Mouse (Mus musculus): ENCODE data around the gene Actr10. TPM values are rescaled to one million over a fixed set of nuclear protein-coding genes. Genes with fewer than 3 reads are reported as not detected.
A peak's percentile ranks its signal among the peaks of the same experiment; 100 is the strongest.

Gene Actr10
- total RNA-seq (2021), result 100 to 1,000 TPM; 162 to 168 TPM

GRCm38 (mm10) chr12:70937571-70938384, at the start of gene Actr10:
Gene Actr10, plus strand, starts transcription at chr12:70937857.
- peak; percentile 90 to 92 for DNase-seq

DNA sequence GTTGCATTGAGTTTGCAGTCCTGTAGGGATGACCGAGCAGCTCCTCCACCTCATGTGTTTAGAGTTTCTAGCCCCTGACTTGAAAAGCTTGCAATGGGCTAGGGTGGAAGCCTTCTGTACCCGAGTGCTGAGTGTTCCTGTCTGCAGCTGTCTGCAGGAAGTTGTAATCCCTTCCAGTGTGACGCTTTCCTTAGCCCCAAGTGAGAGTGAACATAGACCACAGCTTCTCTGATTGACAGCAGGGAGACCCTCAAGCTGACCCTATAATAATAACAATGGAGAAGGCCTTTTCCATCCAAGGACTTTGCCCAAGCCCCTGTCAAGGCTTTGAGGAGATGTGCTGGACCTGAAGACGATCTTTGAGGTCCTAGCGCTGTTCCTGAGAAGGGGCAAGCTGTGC, 47.3 kb upstream of the Actr10 start:
- no peak for DNase-seq

DNA sequence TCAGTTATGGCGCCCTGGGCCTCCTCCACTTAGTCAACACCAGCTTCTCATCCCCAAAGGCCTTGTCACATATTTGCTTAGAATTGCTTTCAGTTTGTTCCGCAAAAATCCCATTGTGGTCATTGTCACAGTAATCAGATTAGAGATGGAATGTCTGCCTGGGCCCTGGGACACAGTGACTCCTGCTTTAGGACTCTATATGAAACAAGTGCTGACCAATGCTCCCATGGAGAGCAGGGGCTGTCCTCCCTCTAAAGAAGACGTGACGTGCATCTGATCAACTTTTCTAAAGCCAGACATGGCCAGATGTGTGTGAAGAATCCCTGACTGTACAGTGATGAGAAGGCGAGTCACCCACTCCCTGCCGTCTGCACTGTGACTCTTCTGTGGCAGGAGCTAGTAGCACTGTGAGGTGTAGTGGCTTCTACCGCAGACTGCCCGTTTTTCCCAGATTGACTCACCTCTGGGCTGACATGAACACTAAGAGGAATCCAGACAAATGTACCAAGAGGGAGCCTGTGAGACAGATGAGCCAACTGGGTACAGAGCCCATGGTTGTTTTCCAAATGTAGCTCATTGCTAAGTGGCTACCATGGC, 46.7 kb upstream of the Actr10 start:
- no peak for DNase-seq

GRCm38 (mm10) chr12:70895275-70895674, 42.4 kb upstream of the Actr10 start:
- DNase-seq, result no peak

DNA sequence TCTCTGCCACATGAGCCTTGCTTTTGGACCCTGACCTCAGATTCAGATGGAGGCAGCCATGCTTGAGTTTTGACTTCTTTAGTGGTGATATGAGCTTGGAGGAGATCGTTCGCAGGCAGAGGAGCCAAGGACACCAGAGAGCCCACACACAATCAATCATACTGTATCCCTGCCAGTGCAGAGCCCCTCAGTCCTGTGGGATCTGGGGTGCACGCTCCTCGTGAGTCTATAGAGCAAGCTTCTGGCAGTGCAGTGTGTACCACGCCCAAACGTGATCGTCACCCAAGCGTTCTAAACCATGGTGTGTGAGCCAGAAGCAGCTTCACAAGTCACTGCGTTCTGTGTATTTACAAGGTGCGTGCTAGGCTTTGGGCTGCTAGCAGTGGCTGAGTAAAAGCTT, 41.6 kb upstream of the Actr10 start:
- no peak for DNase-seq

DNA sequence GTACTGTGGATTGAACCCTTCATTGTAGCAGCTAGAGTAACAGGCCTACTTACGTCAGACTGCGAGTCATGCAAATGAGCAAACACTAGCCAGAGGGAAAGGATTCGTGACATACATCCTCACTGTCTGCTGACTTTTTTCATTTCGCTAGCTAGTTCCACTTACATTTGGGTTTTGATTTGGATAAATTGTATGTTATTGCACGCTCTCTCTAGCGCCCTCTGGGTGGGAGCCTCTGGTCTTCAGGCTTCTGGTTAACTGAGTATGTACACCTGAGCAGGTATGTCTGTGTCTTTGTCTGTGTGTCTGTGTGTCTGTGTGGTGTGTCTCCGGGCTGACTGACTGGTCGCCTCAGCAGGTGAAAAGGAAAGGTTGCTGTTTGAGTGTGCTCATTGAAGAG, 40.2 kb upstream of the Actr10 start:
- DNase-seq, result no peak

GRCm38 (mm10) chr12:70898450-70898849, 39.2 kb upstream of the Actr10 start:
- DNase-seq, result no peak

DNA sequence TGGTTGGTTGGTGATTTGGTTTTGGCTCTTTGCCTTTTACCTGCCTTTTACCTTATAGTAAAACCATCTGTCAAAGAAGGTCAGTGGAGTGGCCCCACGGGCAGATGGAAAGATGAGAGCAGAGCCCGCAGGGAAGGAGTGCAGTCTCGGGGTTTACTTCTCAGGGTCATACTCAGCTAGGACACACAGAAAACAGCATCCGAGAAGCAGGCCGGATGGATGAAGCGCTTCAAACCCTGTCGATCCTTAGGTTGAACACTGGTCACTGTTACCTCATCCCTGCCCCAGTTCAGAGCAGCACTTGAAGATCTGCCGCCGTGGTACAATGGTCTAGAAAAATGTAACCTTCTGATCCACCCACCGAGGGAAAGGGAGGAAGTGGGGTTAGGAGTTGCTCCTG, 33.2 kb upstream of the Actr10 start:
- no peak for DNase-seq

GRCm38 (mm10) chr12:70906867-70907266, 30.8 kb upstream of the Actr10 start:
- DNase-seq, result peak in 1 of 2 experiments; percentile 16

DNA sequence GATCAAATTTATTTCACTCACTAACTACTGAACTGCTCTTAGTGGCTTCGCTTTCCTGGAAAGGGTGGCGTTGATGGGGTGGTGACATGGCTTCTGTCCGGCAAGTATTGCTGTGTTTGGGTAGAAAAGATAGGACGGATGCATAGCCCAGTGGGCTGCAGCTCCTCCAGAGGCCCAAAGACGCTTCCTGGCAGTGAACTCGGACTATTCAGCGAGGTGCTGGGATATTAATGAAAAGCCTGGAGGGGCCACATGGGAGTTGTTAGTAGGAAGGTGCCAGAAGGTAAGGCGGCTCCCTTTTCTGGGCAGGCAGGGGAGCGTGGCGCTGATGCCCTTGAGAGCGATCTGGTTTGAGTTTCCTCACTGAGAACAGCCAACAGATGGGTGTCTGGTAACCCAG, 30.0 kb upstream of the Actr10 start:
- no peak for DNase-seq

DNA sequence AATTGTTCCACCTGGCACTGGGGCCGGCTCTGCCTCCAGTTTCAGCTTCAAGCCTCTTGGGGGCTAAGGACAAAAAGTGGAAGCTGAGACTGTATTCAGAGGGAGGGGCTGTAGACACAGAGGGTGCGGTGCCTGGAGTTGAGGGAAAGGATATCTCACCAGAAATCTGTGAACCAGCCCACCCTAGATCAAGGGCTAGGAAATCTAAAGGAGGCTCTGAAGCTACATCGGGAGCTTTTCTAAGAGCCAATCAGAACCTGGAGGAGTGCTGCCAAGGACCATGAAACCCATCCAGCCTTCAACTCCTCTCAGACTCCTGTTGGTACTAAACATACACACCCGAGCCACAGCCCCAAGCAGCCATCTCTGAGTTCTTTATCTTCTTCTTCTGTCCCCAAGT, 29.6 kb upstream of the Actr10 start:
- no peak for DNase-seq

- DNase-seq, result peak; percentile 62 to 70
Measured at GRCm38 (mm10) chr12:70910241-70910720, 27.4 kb upstream of the Actr10 start.

DNA sequence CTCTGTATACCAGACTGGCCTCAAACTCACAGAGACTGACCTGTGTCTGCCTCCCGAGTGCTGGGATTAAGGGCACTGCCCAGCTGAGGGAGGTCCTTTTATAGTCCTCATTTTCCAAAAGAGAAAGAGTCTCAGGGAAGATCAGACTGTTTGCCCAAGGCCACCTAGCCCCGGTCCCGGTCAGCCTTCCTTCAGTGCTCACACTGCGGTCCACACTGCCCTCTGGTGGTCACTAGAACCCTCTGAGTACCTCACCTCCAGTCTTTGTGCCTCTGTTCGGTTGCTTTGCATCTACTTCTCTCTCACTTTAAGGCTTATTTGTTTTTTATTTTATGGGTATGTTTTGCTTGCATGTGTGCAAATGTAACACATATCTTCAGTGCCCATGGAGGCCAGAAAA, 26.6 kb upstream of the Actr10 start:
- DNase-seq, result peak; percentile 73 to 79

GRCm38 (mm10) chr12:70911676-70912379, 25.8 kb upstream of the Actr10 start:
- no peak for DNase-seq

- peak; percentile 51 to 53 for DNase-seq
Measured at GRCm38 (mm10) chr12:70913429-70913828, 24.2 kb upstream of the Actr10 start.

- DNase-seq, result no peak
Measured at GRCm38 (mm10) chr12:70914387-70914786, 23.3 kb upstream of the Actr10 start.

DNA sequence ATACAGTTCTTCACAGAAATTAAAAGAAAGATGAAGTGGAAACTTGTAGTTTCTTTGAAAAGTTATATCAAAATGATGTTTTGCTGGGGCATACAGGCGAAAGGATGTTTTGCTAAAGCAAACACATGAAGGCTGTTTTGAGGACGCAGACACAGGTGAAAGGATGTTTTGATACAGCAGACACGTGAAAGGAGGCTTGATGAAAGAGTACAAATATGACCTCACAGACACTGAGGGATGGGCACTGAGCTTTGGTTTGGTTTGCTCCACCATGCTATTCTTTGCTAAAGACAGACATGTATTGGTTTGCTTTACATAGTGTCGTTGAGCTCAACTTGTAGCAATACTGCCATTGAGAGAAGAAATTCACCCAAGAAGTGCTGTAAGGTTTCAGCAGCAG, 7.9 kb upstream of the Actr10 start:
- DNase-seq, result no peak

DNA sequence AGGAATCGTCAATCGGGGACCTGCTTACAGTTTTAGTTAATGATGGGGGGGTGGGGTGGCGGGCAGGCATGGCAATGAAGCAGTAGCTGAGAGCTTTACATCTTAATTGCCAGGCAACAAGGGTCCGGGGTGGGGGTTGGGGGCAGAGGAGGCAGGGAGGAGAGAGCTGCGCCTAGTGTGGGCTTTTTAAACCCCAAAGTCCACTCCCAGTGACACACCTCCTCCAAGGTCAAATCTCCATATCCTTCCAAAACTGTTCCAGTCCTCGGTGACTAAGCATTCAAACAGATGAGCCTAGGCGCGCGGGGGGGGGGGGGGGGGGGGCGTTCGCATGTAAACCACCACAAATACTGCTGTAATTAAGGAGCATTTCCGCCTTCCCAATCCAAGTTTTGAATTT, 507 bp upstream of the Actr10 start:
- no peak for DNase-seq

GRCm38 (mm10) chr12:70940806-70941205, 3.1 kb downstream of the Actr10 start:
- no peak for DNase-seq

DNA sequence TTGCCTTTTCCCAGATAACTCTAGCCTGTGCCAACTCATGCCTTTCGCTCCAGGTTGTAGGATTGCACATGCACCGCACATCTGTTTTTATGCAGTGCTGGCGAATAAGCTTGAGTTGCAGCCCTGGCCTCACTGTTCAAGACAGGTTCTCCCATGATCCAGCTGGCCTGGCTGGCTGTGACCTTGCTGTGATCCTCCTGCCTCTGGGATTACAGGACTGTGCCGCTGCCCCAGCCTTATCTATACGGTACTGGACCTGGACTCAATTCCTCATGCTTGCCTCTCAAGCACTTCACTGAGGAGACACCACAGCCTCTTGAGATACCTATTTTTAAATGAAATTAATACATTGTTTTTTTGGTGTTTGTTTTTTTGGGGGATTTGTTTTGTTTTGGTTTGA, 6.5 kb downstream of the Actr10 start:
- DNase-seq, result no peak

- no peak for DNase-seq
Measured at GRCm38 (mm10) chr12:70946585-70947256, 9.1 kb downstream of the Actr10 start.

GRCm38 (mm10) chr12:70958640-70959039, 21.0 kb downstream of the Actr10 start:
- DNase-seq, result no peak

- no peak for DNase-seq
Measured at GRCm38 (mm10) chr12:70967581-70967980, 29.9 kb downstream of the Actr10 start.

Data from layer of hippocampus, postnatal 36 days (tissue).